Mouse (Mus musculus): ENCODE data around the gene AU022252.
"Not testable (repeated sequence)": the region's sequence is repeated elsewhere in the genome, so short reads cannot be mapped to it uniquely, and the experiment has no call there.

The AU022252 gene

GRCm38 (mm10) chr4:119232410-119233255 is at the start of gene AU022252, which contains the start of gene P3h1:
AU022252 (minus strand) TSS chr4:119232712.
P3h1 (plus strand) TSS chr4:119232915.
- in situ Hi-C loops (cut with MboI, MseI): no loop called here

- in situ Hi-C loops (cut with MboI, MseI): not testable (repeated sequence)
These were observed 46.3 kb upstream of the AU022252 start for GRCm38 (mm10) chr4:119278784-119279183.

- in situ Hi-C loops (cut with MboI, MseI): no loop called here
These were observed 43.2 kb upstream of the AU022252 start for GRCm38 (mm10) chr4:119275726-119276125.

GRCm38 (mm10) chr4:119275226-119275625 is 42.7 kb upstream of the AU022252 start:
- in situ Hi-C loops (cut with MboI, MseI): no loop called here

GRCm38 (mm10) chr4:119274627-119275026 is 42.1 kb upstream of the AU022252 start:
- in situ Hi-C loops (cut with MboI, MseI): no loop called here

GRCm38 (mm10) chr4:119266606-119267005 is 34.1 kb upstream of the AU022252 start:
- in situ Hi-C loops (cut with MboI, MseI): no loop called here

- in situ Hi-C loops (cut with MboI, MseI): no loop called here
These were observed 30.9 kb upstream of the AU022252 start for GRCm38 (mm10) chr4:119263459-119263858.

- in situ Hi-C loops (cut with MboI, MseI): no loop called here
These were observed 30.0 kb upstream of the AU022252 start for GRCm38 (mm10) chr4:119262483-119262882.

GRCm38 (mm10) chr4:119261087-119261713 is 28.7 kb upstream of the AU022252 start:
- in situ Hi-C loops (cut with MboI, MseI): no loop called here

- in situ Hi-C loops (cut with MboI, MseI): no loop called here
These were observed 27.1 kb upstream of the AU022252 start for GRCm38 (mm10) chr4:119259344-119260254.

- in situ Hi-C loops (cut with MboI, MseI): no loop called here
These were observed 24.6 kb upstream of the AU022252 start for GRCm38 (mm10) chr4:119257083-119257482.

- in situ Hi-C loops (cut with MboI, MseI): no loop called here
These were observed 22.8 kb upstream of the AU022252 start, which contains the start of gene Cldn19 for GRCm38 (mm10) chr4:119255351-119255750. Cldn19 (plus strand) TSS chr4:119255414.

- in situ Hi-C loops (cut with MboI, MseI): no loop called here
These were observed 21.6 kb upstream of the AU022252 start for GRCm38 (mm10) chr4:119254012-119254618.

- in situ Hi-C loops (cut with MboI, MseI): no loop called here
These were observed 19.7 kb upstream of the AU022252 start for GRCm38 (mm10) chr4:119252025-119252808.

- in situ Hi-C loops (cut with MboI, MseI): no loop called here
These were observed 16.0 kb upstream of the AU022252 start for GRCm38 (mm10) chr4:119248407-119248965.

GRCm38 (mm10) chr4:119247462-119248235 is 15.1 kb upstream of the AU022252 start:
- in situ Hi-C loops (cut with MboI, MseI): no loop called here

GRCm38 (mm10) chr4:119246688-119247225 is 14.2 kb upstream of the AU022252 start:
- in situ Hi-C loops (cut with MboI, MseI): no loop called here

GRCm38 (mm10) chr4:119245961-119246360 is 13.4 kb upstream of the AU022252 start:
- in situ Hi-C loops (cut with MboI, MseI): no loop called here

GRCm38 (mm10) chr4:119245556-119245955 is 13.0 kb upstream of the AU022252 start:
- in situ Hi-C loops (cut with MboI, MseI): no loop called here
